Mouse (Mus musculus): Measurements from ENCODE around the gene Npr2. TPM values are rescaled to one million over a fixed set of nuclear protein-coding genes. Genes with fewer than 3 reads are reported as not detected.
A peak's percentile ranks its signal among the peaks of the same experiment; 100 is the strongest.

The Npr2 gene
- polyA plus RNA-seq, 1 experiment from 2014 or later = 11.6 TPM

DNA sequence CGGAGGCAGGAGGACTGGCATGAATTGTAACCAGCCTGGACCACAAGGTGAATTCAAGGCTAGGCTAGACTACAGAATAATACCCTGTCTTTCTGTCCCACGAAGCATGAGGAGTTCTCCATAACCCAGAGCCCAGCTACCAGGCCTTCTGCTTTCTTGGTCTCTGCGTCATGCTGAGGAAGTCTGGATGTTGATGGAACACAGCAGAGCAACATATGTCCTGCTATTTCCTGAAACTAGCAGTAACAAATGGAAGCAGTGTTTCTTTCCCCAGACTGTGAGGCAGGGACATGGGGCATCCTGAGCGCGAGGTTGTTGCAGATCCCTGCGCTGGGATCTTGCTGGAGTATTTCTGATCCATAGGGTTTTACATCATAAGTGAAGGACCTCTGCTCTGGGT, 46.8 kb downstream of the Npr2 start:
- 90% methylated on average over 6 of the region's 6 CpGs for WGBS
- H3K27me3 ChIP-seq (ENCODE audit: control insufficient read depth, insufficient read depth, low read depth, low read length) = no peaks in the 10 kb centered on the region
- H3K9me3 ChIP-seq (ENCODE audit: control insufficient read depth, low read length) = no peaks in the 10 kb centered on the region
- H3K4me2 ChIP-seq (ENCODE audit: low read depth, low read length) = no peak overlapping the region
- no peak overlapping the region for H3K4me3 ChIP-seq (ENCODE audit: low read length)
- no peak overlapping the region for H3K27ac ChIP-seq (ENCODE audit: low read length)
- no peak overlapping the region for H3K9ac ChIP-seq (ENCODE audit: low read length)
- peaks cover 5% of the 10 kb centered on the region; the same call in 1 of the 2 replicates for H3K36me3 ChIP-seq (ENCODE audit: control insufficient read depth, insufficient read depth, low read length)
- H3K4me1 ChIP-seq (replicated peaks; ENCODE audit: control insufficient read depth, insufficient read depth, low read length) = 0 out of 2 replicates have a peak, but pooled peaks cover 2% of the 10 kb centered on the region
- ATAC-seq (ENCODE audit: low read depth) = no peak

DNA sequence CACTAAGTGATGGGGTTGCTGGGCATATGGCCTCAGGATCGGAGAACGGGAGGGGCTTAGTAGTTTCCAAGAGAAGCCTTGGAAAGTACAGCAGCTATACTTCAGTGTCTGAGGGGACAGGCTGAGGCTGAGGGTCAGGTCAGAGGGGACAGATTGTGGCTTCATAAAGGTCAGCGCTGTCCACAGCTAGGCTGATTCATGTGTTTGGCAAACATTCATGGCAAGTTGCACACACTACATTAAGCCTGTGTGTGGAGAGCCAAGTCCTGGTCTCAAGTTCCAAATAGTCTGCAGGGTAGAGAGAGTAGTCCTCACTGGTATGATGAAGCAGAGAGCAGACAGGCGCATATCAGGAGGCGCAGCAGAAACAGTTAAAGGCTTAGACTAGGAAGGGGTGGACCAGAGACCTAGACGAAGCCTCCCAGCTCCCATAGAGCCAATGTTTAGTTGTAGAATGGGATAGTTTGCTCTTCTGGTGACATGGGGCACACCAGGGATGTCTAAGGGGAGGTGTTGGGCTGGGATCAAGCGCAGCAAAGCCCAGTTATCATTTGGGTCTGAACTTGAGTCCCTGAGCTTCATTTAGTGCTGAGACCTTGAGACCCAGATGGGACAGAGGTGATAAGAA, 47.8 kb downstream of the Npr2 start:
- Histone ChIP-seq H3K27ac (ENCODE audit: low read length) (no peak overlapping the region), H3K27me3 (ENCODE audit: control insufficient read depth, insufficient read depth, low read depth, low read length) (no peaks in the 10 kb centered on the region), H3K9me3 (ENCODE audit: control insufficient read depth, low read length) (no peaks in the 10 kb centered on the region), H3K9ac (ENCODE audit: low read length) (no peak overlapping the region), H3K4me3 (ENCODE audit: low read length) (no peak overlapping the region), H3K36me3 (ENCODE audit: control insufficient read depth, insufficient read depth, low read length) (peaks cover 5% of the 10 kb centered on the region; the same call in 1 of the 2 replicates), H3K4me2 (ENCODE audit: low read depth, low read length) (no peak overlapping the region), H3K4me1 (replicated peaks; ENCODE audit: control insufficient read depth, insufficient read depth, low read length) (no peaks in the 10 kb centered on the region)
- ATAC-seq (ENCODE audit: low read depth) = no peak
- WGBS = 76% methylated on average over 7 of the region's 7 CpGs

GRCm38 (mm10) chr4:43690021-43690420, 58.3 kb downstream of the Npr2 start:
- Histone ChIP-seq H3K27me3 (ENCODE audit: control insufficient read depth, insufficient read depth, low read depth, low read length) (no peaks in the 10 kb centered on the region), H3K9ac (ENCODE audit: low read length) (no peak overlapping the region), H3K4me3 (ENCODE audit: low read length) (no peak overlapping the region), H3K4me2 (ENCODE audit: low read depth, low read length) (no peak overlapping the region), H3K27ac (ENCODE audit: low read length) (no peak overlapping the region), H3K4me1 (replicated peaks; ENCODE audit: control insufficient read depth, insufficient read depth, low read length) (peaks cover 3% of the 10 kb centered on the region; the same call in 1 of the 2 replicates), H3K9me3 (ENCODE audit: control insufficient read depth, low read length) (no peaks in the 10 kb centered on the region), H3K36me3 (ENCODE audit: control insufficient read depth, insufficient read depth, low read length) (0 out of 2 replicates have a peak, but pooled peaks cover 4% of the 10 kb centered on the region)
- no peak for ATAC-seq (ENCODE audit: low read depth)
- WGBS = 90% methylated on average over 17 of the region's 17 CpGs

DNA sequence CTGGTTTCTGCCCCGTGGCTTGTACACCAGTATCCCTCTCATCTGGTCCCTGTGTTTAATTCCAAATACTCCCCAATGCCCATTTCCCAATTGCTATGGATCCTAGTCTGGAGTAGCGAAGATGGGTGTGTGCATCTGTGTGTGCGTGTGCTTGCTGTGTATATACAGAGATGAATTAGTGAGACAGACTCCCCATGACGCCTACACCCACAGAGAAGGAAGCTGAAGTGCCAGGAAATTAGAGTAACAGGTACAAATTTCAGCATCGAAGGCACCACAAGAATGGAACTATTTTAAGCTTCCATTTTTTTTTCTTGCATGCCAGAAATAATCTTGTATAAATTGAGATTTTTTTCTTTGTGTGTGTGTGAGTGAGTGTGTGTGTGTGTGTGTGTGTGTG, 59.3 kb downstream of the Npr2 start:
- Histone ChIP-seq H3K27me3 (ENCODE audit: control insufficient read depth, insufficient read depth, low read depth, low read length) (no peaks in the 10 kb centered on the region), H3K36me3 (ENCODE audit: control insufficient read depth, insufficient read depth, low read length) (0 out of 2 replicates have a peak, but pooled peaks cover 4% of the 10 kb centered on the region), H3K9me3 (ENCODE audit: control insufficient read depth, low read length) (no peaks in the 10 kb centered on the region), H3K4me3 (ENCODE audit: low read length) (no peak overlapping the region), H3K4me1 (replicated peaks; ENCODE audit: control insufficient read depth, insufficient read depth, low read length) (peaks cover 3% of the 10 kb centered on the region; the same call in 1 of the 2 replicates), H3K9ac (ENCODE audit: low read length) (no peak overlapping the region), H3K4me2 (ENCODE audit: low read depth, low read length) (no peak overlapping the region), H3K27ac (ENCODE audit: low read length) (no peak overlapping the region)
- no peak for ATAC-seq (ENCODE audit: low read depth)
- 71% methylated on average over 5 of the region's 5 CpGs for WGBS

- peak; percentile 43 for ATAC-seq (ENCODE audit: low read depth)
- no peak overlapping the region for H3K9ac ChIP-seq (ENCODE audit: low read length)
- H3K9me3 ChIP-seq (ENCODE audit: control insufficient read depth, low read length) = no peaks in the 10 kb centered on the region
- H3K4me1 ChIP-seq (replicated peaks; ENCODE audit: control insufficient read depth, insufficient read depth, low read length) = peaks cover 3% of the 10 kb centered on the region; the same call in 1 of the 2 replicates
- no peaks in the 10 kb centered on the region for H3K27me3 ChIP-seq (ENCODE audit: control insufficient read depth, insufficient read depth, low read depth, low read length)
- no peak overlapping the region for H3K4me3 ChIP-seq (ENCODE audit: low read length)
- H3K4me2 ChIP-seq (ENCODE audit: low read depth, low read length) = no peak overlapping the region
- no peak overlapping the region for H3K27ac ChIP-seq (ENCODE audit: low read length)
- WGBS = 50% methylated on average over 5 of the region's 5 CpGs
- 0 out of 2 replicates have a peak, but pooled peaks cover 4% of the 10 kb centered on the region for H3K36me3 ChIP-seq (ENCODE audit: control insufficient read depth, insufficient read depth, low read length)
Observed at GRCm38 (mm10) chr4:43693806-43694241, 62.1 kb downstream of the Npr2 start.

- H3K9me3 ChIP-seq (ENCODE audit: control insufficient read depth, low read length) = no peaks in the 10 kb centered on the region
- no peak overlapping the region for H3K4me2 ChIP-seq (ENCODE audit: low read depth, low read length)
- ATAC-seq (ENCODE audit: low read depth) = no peak
- peak overlapping the region; percentile 21; the same call in 1 of the 2 replicates for H3K27ac ChIP-seq (ENCODE audit: low read length)
- no peak overlapping the region for H3K9ac ChIP-seq (ENCODE audit: low read length)
- H3K36me3 ChIP-seq (ENCODE audit: control insufficient read depth, insufficient read depth, low read length) = no peaks in the 10 kb centered on the region
- no peak overlapping the region for H3K4me3 ChIP-seq (ENCODE audit: low read length)
- WGBS = 57% methylated on average over 1 of the region's 1 CpGs
- H3K27me3 ChIP-seq (ENCODE audit: control insufficient read depth, insufficient read depth, low read depth, low read length) = no peaks in the 10 kb centered on the region
- peaks cover 3% of the 10 kb centered on the region; the same call in 1 of the 2 replicates for H3K4me1 ChIP-seq (replicated peaks; ENCODE audit: control insufficient read depth, insufficient read depth, low read length)
Observed at GRCm38 (mm10) chr4:43694439-43695248, 62.9 kb downstream of the Npr2 start.

GRCm38 (mm10) chr4:43695249-43695671, 63.5 kb downstream of the Npr2 start:
- Histone ChIP-seq H3K4me1 (replicated peaks; ENCODE audit: control insufficient read depth, insufficient read depth, low read length) (peaks cover 3% of the 10 kb centered on the region; the same call in 1 of the 2 replicates), H3K27ac (ENCODE audit: low read length) (peak overlapping the region; percentile 67), H3K9ac (ENCODE audit: low read length) (no peak overlapping the region), H3K4me3 (ENCODE audit: low read length) (no peak overlapping the region), H3K27me3 (ENCODE audit: control insufficient read depth, insufficient read depth, low read depth, low read length) (no peaks in the 10 kb centered on the region), H3K36me3 (ENCODE audit: control insufficient read depth, insufficient read depth, low read length) (no peaks in the 10 kb centered on the region), H3K9me3 (ENCODE audit: control insufficient read depth, low read length) (no peaks in the 10 kb centered on the region), H3K4me2 (ENCODE audit: low read depth, low read length) (no peak overlapping the region)
- ATAC-seq (ENCODE audit: low read depth) = peak; percentile 82
- 22% methylated on average over 9 of the region's 9 CpGs for WGBS

GRCm38 (mm10) chr4:43696561-43696960, 64.8 kb downstream of the Npr2 start:
- H3K4me3 ChIP-seq (ENCODE audit: low read length) = no peak overlapping the region
- ATAC-seq (ENCODE audit: low read depth) = no peak
- H3K4me2 ChIP-seq (ENCODE audit: low read depth, low read length) = no peak overlapping the region
- H3K27me3 ChIP-seq (ENCODE audit: control insufficient read depth, insufficient read depth, low read depth, low read length) = no peaks in the 10 kb centered on the region
- no peaks in the 10 kb centered on the region for H3K36me3 ChIP-seq (ENCODE audit: control insufficient read depth, insufficient read depth, low read length)
- no peak overlapping the region for H3K27ac ChIP-seq (ENCODE audit: low read length)
- peaks cover 3% of the 10 kb centered on the region; the same call in 1 of the 2 replicates for H3K4me1 ChIP-seq (replicated peaks; ENCODE audit: control insufficient read depth, insufficient read depth, low read length)
- H3K9me3 ChIP-seq (ENCODE audit: control insufficient read depth, low read length) = no peaks in the 10 kb centered on the region
- no peak overlapping the region for H3K9ac ChIP-seq (ENCODE audit: low read length)
- 86% methylated on average over 13 of the region's 13 CpGs for WGBS

DNA sequence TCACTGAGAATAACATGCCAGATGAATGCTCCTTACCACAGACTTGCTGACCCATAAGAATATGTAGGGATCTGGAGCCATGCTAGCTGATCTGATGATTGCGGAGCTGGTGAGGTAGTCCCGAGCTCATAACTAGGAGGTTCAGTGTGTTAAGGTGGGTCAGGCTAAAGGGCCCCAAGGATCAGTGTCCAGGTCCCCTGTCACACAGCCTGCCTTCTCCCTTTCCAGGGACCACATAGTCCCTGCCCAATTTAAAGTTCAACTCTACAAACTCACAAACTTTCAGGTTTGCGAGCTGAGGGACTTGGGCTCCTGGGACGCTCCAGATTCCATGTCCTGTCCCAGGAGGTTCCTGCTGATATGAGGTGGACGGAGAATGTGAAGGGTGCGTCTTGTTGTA, 69.0 kb downstream of the Npr2 start, which contains the start of gene Olfr70:
Gene Olfr70, minus strand, starts transcription at position 101 of the 400 bp plus-strand sequence.
- no peak within 1 kb of the TSS for H3K27ac ChIP-seq (ENCODE audit: low read length)
- H3K4me3 ChIP-seq (ENCODE audit: low read length) = no peak within 1 kb of the TSS
- H3K9ac ChIP-seq (ENCODE audit: low read length) = no peak within 1 kb of the TSS
- 83% methylated on average over 6 of the region's 6 CpGs for WGBS
- H3K27me3 ChIP-seq (ENCODE audit: control insufficient read depth, insufficient read depth, low read depth, low read length) = no peaks in the 10 kb centered on the region
- no peak within 1 kb of the TSS for H3K4me2 ChIP-seq (ENCODE audit: low read depth, low read length)
- ATAC-seq (ENCODE audit: low read depth) = no peak
- H3K9me3 ChIP-seq (ENCODE audit: control insufficient read depth, low read length) = no peaks in the 10 kb centered on the region
- no peaks in the 10 kb centered on the region; the same call in 1 of the 2 replicates for H3K4me1 ChIP-seq (replicated peaks; ENCODE audit: control insufficient read depth, insufficient read depth, low read length)
- no peaks in the 10 kb centered on the region for H3K36me3 ChIP-seq (ENCODE audit: control insufficient read depth, insufficient read depth, low read length)

All from lung, embryonic 16.5 days (tissue).